Mouse (Mus musculus) hindlimb bud, embryonic 11.5 days (tissue): Measurements from ENCODE around the gene Gm29110.
"Not testable (repeated sequence)": the region's sequence is repeated elsewhere in the genome, so short reads cannot be mapped to it uniquely, and the experiment has no call there.

Experiments
- DNase-seq: peaks from one replicate; pipeline ENCODE4 v3.0.0-alpha.2; 2012; ENCODE audit warnings: low read depth, low spot score; ENCODE audit errors: extremely low spot score

The Gm29110 gene

DNA sequence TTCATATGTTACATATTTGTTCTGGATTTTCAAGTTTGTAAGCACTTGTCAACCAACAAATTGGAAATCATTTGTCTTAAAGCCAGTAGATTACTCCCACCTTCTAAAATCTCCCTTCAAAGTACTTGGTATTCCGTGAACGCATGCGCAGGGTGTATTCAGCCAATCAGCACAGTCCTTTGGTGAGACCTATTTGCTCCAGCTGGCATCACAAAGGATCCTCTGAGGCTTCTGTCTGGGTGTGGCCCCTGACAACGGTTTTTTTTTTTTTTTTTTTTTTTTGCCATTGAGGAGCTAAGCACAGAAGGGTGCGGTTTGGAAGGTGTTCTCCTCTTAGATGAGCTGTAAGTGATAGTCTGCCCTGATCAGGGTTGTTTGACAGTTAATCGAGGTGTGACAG lies at the start of gene Gm29110:
Gm29110 (plus strand) TSS at position 301 of the 400 bp plus-strand sequence.
- not testable (repeated sequence) for DNase-seq
